Mouse (Mus musculus) kidney, embryonic 15.5 days (tissue): ENCODE measurements around the gene Papss1. TPM values are rescaled to one million over a fixed set of nuclear protein-coding genes. Genes with fewer than 3 reads are reported as not detected.

Experiments used
- ATAC-seq: fragments of 200-750 bp; cut with Nextera tagmentation; replicated peaks from 2 replicates; pipeline ENCODE4 v1.8.0; 2017; ENCODE audit warnings: moderate TSS enrichment; ENCODE audit not compliant: low FRiP score
- H3K27ac ChIP-seq: fragments of 300-500 bp; sonication (generic); 2 replicates; pipeline ENCODE4 v1.5.1; 2015; ENCODE audit warnings: mild to moderate bottlenecking, inconsistent platforms
- H3K27me3 ChIP-seq: fragments of 300-500 bp; sonication (generic); 2 replicates; pipeline ENCODE4 v1.6.1; 2015; ENCODE audit warnings: inconsistent platforms
- H3K36me3 ChIP-seq: fragments of 300-500 bp; sonication (generic); 2 replicates; pipeline ENCODE4 v1.6.1; 2015; ENCODE audit warnings: inconsistent platforms
- H3K4me1 ChIP-seq: fragments of 300-500 bp; sonication (generic); 2 replicates; pipeline ENCODE4 v1.6.1; 2015; ENCODE audit warnings: inconsistent platforms
- H3K4me2 ChIP-seq: fragments of 300-500 bp; sonication (generic); 2 replicates; pipeline ENCODE4 v1.6.1; 2015; ENCODE audit warnings: moderate library complexity, mild to moderate bottlenecking, inconsistent platforms
- H3K4me3 ChIP-seq: fragments of 300-500 bp; sonication (generic); replicated peaks from 2 replicates; pipeline ENCODE4 v1.5.1; 2015; ENCODE audit warnings: mild to moderate bottlenecking, inconsistent platforms
- H3K9ac ChIP-seq: fragments of 300-500 bp; sonication (generic); 2 replicates; pipeline ENCODE4 v1.6.1; 2015; ENCODE audit warnings: mild to moderate bottlenecking, inconsistent platforms
- H3K9me3 ChIP-seq: fragments of 300-500 bp; sonication (generic); replicated peaks from 2 replicates; pipeline ENCODE4 v1.6.1; 2016; ENCODE audit warnings: inconsistent platforms
- WGBS: fragments of 180-500 bp; shearing (Covaris S2); methylation state at CpG from one replicate; pipeline ENCODE4 v1.1.7; 2015; ENCODE audit warnings: mixed read lengths; 5-methylcytosine and 5-hydroxymethylcytosine counted together
- polyA plus RNA-seq: library from polyadenylated mRNA; unstranded; fragments of >200 nt; fragmentation: Nextera tagmentation; extraction: Ambion mirVana; gene quantifications from 2 replicates; pipeline ENCODE4 v1.2.1, GENCODE M21; 2015

The Papss1 gene
- polyA plus RNA-seq, 1 experiment from 2014 or later, result 103 TPM

DNA sequence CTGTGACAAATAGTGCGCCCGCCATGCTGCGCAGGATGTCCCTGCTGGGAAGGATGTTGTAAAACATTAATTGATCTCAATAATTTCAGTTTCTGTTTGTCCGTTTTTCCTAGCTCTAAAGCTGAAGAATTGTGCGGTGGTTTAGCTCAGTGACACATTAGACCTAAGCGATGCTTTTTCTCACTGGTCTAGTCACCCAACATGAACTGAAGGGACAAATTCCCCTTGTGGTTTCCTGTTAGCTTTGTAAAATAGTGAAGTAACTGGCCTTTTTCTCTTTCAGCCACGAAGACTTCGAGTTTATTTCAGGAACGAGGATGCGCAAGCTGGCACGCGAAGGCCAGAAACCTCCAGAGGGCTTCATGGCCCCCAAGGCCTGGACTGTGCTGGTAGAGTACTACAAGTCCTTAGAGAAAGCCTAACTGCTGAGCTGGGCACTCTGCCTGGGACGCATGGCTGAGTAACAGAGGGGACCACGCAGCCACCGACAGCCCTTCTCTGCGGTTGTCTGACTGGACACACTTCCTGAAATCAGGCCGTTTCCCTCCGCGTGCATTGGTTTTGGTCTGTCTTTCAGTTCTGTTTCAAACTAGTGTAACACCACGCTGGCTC lies 78.2 kb downstream of the Papss1 start:
- peaks cover 21% of the 10 kb centered on the region for H3K36me3 ChIP-seq
- H3K4me1 ChIP-seq, result no peaks in the 10 kb centered on the region
- H3K4me2 ChIP-seq, result no peak overlapping the region
- 94% methylated on average over 20 of the region's 20 CpGs for WGBS
- H3K9ac ChIP-seq, result no peak overlapping the region
- no peak for ATAC-seq
- no peaks in the 10 kb centered on the region for H3K9me3 ChIP-seq
- no peak overlapping the region for H3K27ac ChIP-seq
- no peak overlapping the region for H3K4me3 ChIP-seq
- no peaks in the 10 kb centered on the region for H3K27me3 ChIP-seq

DNA sequence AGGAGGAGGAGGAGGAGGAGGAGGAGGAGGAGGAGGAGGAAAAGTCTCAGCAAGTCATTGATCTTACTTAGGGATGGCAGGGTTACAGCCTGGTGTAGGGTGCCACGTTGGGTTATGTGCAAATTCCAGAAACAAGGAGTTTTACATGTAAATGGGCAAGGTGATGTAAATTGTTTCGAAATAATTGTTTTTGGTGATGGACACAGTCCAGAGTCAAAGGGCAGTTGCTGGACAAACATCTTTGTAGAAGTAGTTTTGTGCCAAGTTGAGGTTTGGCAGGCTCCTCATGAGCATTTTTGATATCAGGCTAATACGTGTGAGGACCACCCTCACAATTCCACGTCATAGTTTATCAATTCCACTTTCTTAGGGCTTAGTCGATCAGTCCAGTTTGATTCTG lies 80.6 kb downstream of the Papss1 start:
- Histone ChIP-seq H3K4me3 (no peak overlapping the region), H3K36me3 (peaks cover 16% of the 10 kb centered on the region), H3K27me3 (no peaks in the 10 kb centered on the region), H3K9ac (no peak overlapping the region), H3K27ac (no peak overlapping the region), H3K4me2 (no peak overlapping the region), H3K9me3 (no peaks in the 10 kb centered on the region), H3K4me1 (no peaks in the 10 kb centered on the region)
- ATAC-seq, result no peak
- WGBS, result 74% methylated on average over 5 of the region's 5 CpGs

DNA sequence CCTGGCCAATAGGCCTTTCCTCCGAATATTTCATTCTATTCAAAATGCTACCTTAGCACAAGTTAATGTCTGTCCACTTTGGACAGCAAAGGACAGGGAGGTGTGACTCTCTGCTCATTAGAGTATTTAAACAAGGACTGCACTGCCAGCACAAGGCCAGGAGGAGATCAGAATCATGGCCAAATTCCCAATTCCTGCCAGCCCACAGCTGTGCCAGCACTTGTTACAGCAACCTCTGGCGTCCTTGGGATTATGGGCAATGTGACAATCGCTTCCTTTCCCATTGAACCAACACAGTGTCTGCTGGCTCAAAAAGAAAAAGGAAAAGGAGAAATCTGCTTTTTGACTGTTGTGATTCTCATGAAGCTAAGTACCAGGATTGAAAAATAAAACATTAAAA lies 89.8 kb downstream of the Papss1 start:
- Histone ChIP-seq H3K36me3 (no peaks in the 10 kb centered on the region), H3K4me1 (no peaks in the 10 kb centered on the region), H3K4me3 (no peak overlapping the region), H3K27me3 (no peaks in the 10 kb centered on the region), H3K27ac (no peak overlapping the region), H3K9me3 (no peaks in the 10 kb centered on the region), H3K9ac (no peak overlapping the region), H3K4me2 (no peak overlapping the region)
- no peak for ATAC-seq
- WGBS, result 95% methylated on average over 3 of the region's 3 CpGs

DNA sequence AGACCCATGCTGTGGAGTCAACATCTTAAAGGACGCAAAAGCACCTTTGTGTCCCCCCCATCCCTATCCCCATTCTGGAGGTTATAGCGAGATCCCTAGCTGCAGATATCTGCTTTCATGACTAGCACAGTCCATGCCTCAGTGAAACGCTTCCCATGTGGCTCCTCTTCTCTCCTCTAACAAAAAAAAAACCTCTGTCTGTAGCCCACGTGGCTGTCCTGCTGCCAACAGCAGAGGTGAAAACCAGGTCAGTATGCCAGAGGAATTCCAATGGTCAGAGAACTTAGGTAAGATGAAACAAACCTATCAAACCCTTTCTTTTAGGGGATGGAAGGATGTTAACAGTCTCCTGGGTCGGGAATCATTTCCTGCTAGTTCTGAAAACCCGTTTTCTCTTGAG lies 91.5 kb downstream of the Papss1 start:
- Histone ChIP-seq H3K27ac (no peak overlapping the region), H3K27me3 (no peaks in the 10 kb centered on the region), H3K4me3 (no peak overlapping the region), H3K36me3 (no peaks in the 10 kb centered on the region), H3K4me1 (no peaks in the 10 kb centered on the region), H3K9ac (no peak overlapping the region), H3K4me2 (no peak overlapping the region), H3K9me3 (no peaks in the 10 kb centered on the region)
- ATAC-seq, result no peak
- 64% methylated on average over 6 of the region's 6 CpGs for WGBS

DNA sequence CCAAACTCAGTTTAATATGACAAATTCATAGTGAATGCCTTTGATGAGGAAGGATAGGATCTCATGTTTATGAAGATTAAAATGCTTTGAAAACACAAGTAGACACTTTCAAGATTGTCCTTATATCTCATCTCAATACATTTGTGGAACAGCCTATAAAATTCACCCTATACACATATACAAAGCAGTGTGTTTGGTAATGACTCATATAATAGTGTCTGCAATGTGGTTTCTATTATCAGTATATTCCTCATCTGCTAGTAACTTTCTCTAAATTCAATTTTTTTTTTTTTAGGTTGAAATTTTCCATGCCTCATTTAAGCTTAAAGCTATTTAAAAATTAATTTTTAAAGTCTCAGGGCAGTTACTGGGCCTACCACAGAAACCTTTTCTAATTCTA lies 95.6 kb downstream of the Papss1 start:
- Histone ChIP-seq H3K4me3 (no peak overlapping the region), H3K4me1 (no peaks in the 10 kb centered on the region)
- ATAC-seq, result no peak

DNA sequence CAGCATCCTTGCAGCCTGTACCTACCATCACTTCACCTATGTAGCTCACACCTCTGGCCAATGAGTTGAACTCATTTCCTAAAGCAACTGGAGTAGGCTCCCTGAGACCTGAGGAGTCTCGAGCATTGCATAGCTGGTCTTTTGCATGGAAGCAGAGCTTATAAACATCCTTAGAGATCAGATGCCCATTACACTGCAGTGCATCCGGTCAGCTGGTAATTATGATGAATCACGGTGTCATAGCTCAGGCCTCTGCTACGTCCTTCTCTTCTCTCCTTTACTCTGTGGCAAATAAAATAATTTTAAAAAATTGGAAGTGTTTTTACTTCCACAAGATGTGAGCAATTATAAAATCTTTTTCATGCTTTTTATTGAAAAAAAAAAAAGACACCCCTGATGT lies 96.1 kb downstream of the Papss1 start:
- ATAC-seq, result no peak
- WGBS, result 81% methylated on average over 4 of the region's 4 CpGs
- no peak overlapping the region for H3K4me2 ChIP-seq
- no peak overlapping the region for H3K4me3 ChIP-seq
- H3K36me3 ChIP-seq, result no peaks in the 10 kb centered on the region
- H3K27me3 ChIP-seq, result no peaks in the 10 kb centered on the region
- no peaks in the 10 kb centered on the region for H3K4me1 ChIP-seq
- H3K9ac ChIP-seq, result no peak overlapping the region
- no peak overlapping the region for H3K27ac ChIP-seq
- no peaks in the 10 kb centered on the region for H3K9me3 ChIP-seq

More for the DNA sequence above, 95.6 kb downstream of the Papss1 start:
- no peaks in the 10 kb centered on the region for H3K27me3 ChIP-seq
- no peaks in the 10 kb centered on the region for H3K9me3 ChIP-seq
- no peak overlapping the region for H3K9ac ChIP-seq
- H3K27ac ChIP-seq, result no peak overlapping the region
- no peaks in the 10 kb centered on the region for H3K36me3 ChIP-seq
- H3K4me2 ChIP-seq, result no peak overlapping the region

DNA sequence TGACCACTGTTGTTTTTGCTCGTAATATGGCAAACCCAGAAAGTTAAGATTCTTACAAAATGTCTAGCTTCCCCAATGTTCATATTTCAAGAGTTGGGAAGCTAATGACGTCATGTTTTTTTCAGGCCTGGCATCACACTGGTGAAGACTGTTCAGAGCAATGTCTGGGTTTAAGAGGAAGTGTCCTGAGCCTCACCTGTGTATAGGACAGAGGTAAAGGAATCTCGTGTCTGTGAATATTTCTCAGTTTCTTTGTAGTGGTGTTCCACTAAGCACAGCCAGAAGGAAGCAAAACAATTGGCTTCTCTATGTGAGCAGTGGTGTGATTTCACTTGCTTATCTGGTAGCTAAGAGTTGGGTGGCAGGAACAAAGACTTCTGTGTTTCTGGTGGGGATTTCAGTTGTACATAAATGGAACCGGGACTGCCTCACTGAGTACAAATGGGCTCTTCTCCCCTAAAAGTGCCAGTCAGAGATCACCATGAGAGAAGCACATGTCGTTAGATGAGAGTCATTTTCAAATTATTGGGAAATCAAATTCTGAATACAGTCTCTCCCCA lies 98.1 kb downstream of the Papss1 start:
- Histone ChIP-seq H3K27me3 (no peaks in the 10 kb centered on the region), H3K4me3 (no peak overlapping the region), H3K4me2 (no peak overlapping the region), H3K9me3 (no peaks in the 10 kb centered on the region), H3K4me1 (no peaks in the 10 kb centered on the region), H3K9ac (no peak overlapping the region), H3K36me3 (no peaks in the 10 kb centered on the region), H3K27ac (no peak overlapping the region)
- 81% methylated on average over 5 of the region's 5 CpGs for WGBS
- no peak for ATAC-seq

DNA sequence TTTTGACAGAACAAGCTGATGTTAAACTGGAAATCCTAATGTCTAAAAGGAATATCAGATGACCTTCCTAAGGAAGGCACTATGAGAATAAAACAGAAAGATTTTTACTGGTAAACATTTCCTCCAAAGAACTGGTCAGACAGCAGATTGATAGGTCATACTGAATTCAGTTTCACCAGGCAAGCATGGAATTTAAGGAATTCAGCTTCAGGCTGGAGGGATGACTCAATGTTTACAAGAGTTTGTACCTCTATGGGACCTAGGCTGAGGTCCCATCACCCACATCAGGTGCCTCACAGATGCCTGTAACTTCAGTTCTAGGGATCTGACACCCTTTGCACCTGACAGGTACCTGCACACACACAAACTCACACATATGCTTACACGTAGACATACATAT lies 105.3 kb downstream of the Papss1 start:
- no peak overlapping the region for H3K27ac ChIP-seq
- no peak for ATAC-seq
- no peaks in the 10 kb centered on the region for H3K36me3 ChIP-seq
- 75% methylated on average over 1 of the region's 1 CpGs for WGBS
- no peak overlapping the region for H3K9ac ChIP-seq
- H3K4me2 ChIP-seq, result no peak overlapping the region
- no peak overlapping the region for H3K4me3 ChIP-seq
- no peaks in the 10 kb centered on the region for H3K9me3 ChIP-seq
- H3K27me3 ChIP-seq, result no peaks in the 10 kb centered on the region
- no peaks in the 10 kb centered on the region for H3K4me1 ChIP-seq

DNA sequence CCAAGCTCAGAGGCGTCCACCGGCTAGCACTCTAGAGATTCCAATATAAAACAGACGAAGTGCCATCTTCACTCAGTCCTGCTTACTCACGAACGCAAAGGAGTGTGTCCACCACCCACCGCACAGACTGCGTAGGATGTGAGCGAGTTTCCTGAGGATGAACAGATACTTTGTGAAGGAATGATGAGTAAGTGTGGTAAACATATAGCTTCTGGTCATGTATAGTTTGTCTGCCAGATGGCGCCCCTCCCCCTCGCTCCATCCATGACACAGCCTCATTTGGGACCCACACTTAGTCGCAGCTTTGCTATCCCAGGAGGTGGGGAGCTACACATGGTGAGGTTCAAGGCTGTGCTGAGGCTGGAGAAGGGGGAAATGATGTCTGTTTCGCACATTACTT lies 121.5 kb downstream of the Papss1 start:
- H3K27me3 ChIP-seq, result no peaks in the 10 kb centered on the region
- no peaks in the 10 kb centered on the region for H3K4me1 ChIP-seq
- no peak for ATAC-seq
- WGBS, result 86% methylated on average over 12 of the region's 12 CpGs
- no peak overlapping the region for H3K4me3 ChIP-seq
- no peaks in the 10 kb centered on the region for H3K36me3 ChIP-seq
- no peak overlapping the region for H3K9ac ChIP-seq
- no peak overlapping the region for H3K4me2 ChIP-seq
- H3K27ac ChIP-seq, result no peak overlapping the region
- H3K9me3 ChIP-seq, result no peaks in the 10 kb centered on the region

DNA sequence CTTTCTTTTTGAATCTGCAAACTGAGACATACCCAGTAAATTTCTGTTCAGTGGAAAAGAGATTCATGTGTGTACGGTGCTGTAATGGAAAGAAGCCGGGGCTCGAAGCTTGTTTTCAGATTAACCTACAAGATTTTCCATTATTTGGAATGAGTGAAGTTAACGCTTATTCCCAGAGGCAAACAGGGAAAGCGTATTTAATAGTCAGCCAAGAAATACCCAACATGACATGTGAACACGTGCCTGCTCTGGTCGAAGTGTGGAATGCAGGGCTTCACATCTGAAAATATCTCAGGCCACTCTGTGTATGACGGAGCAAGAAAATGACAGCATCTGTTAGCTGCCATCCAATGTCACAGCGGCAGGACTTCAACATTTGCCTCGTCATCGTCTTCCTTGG lies 125.4 kb downstream of the Papss1 start:
- ATAC-seq, result no peak
- H3K9me3 ChIP-seq, result no peaks in the 10 kb centered on the region
- H3K9ac ChIP-seq, result no peak overlapping the region
- H3K36me3 ChIP-seq, result no peaks in the 10 kb centered on the region
- H3K4me3 ChIP-seq, result no peak overlapping the region
- no peaks in the 10 kb centered on the region for H3K27me3 ChIP-seq
- H3K4me2 ChIP-seq, result no peak overlapping the region
- H3K4me1 ChIP-seq, result no peaks in the 10 kb centered on the region
- no peak overlapping the region for H3K27ac ChIP-seq
- 88% methylated on average over 11 of the region's 11 CpGs for WGBS

DNA sequence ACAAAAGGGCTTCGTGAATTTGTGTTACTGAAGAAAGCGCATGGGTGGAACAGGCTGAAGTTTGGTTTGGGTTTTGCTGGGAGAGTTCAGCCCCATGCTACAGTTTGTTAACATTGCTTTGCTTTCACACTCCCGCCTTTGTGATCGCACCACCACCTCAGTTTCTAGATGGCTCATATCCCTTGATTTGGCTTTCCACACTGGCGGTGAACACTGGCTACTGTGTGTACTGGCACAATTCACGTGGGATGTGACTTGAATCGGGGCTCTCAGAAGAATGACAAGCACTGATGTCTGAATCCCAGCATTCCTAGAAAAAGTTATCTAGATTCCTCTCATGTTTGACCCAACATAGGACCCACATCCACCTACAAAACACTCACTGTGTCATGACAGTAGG lies 126.0 kb downstream of the Papss1 start:
- no peaks in the 10 kb centered on the region for H3K27me3 ChIP-seq
- no peak overlapping the region for H3K4me2 ChIP-seq
- H3K9me3 ChIP-seq, result no peaks in the 10 kb centered on the region
- no peaks in the 10 kb centered on the region for H3K4me1 ChIP-seq
- H3K36me3 ChIP-seq, result no peaks in the 10 kb centered on the region
- H3K4me3 ChIP-seq, result no peak overlapping the region
- 86% methylated on average over 7 of the region's 7 CpGs for WGBS
- no peak overlapping the region for H3K27ac ChIP-seq
- H3K9ac ChIP-seq, result no peak overlapping the region
- no peak for ATAC-seq

DNA sequence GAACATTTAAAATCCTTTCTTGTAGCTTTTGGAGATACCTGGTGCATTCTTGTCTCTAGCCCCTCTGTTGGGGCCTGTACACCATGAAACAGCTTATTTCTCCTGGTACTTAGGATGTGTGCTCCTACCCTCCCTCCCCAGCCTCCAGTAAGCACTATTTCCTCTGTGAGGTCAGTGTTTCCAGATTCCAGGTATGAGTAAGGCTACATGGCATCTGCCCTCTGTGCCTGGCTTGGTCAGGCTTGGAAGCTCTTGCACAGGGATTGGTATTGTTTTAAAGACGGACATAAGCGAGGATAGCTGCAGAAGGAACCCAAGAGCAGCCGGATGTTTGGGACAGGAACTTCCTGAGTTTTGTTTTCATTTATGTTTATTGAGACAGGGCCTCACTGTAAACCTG lies 126.6 kb downstream of the Papss1 start:
- Histone ChIP-seq H3K27me3 (no peaks in the 10 kb centered on the region), H3K27ac (no peak overlapping the region), H3K9ac (no peak overlapping the region), H3K4me3 (no peak overlapping the region), H3K4me2 (no peak overlapping the region), H3K9me3 (no peaks in the 10 kb centered on the region), H3K36me3 (no peaks in the 10 kb centered on the region), H3K4me1 (no peaks in the 10 kb centered on the region)
- 64% methylated on average over 3 of the region's 3 CpGs for WGBS
- no peak for ATAC-seq
